ENCODE assay signal across 8 mouse cellular contexts in genomic region chr7:139580851-139581775, GRCm38 (mm10). TPM values are rescaled to one million over a fixed set of nuclear protein-coding genes. Genes with fewer than 3 reads are reported as not detected.
DNase-seq lines count a peak whose midpoint lies in the region; ATAC-seq lines count a peak whose summit lies in the region.

No protein-coding gene starts in this region.

- H3K4me3 ChIP-seq in heart, embryonic 12.5 days, result peak overlapping the region; percentile 46
- peak overlapping the region; percentile 33 to 42; a peak in 3 of 4 replicates for H3K4me3 ChIP-seq in heart, embryonic 14.5 days (ENCODE audit: control insufficient read depth in 1 of 2, insufficient read depth in 1 of 2, low read depth in 1 of 2, low read length in 2 of 2)
- peak overlapping the region; percentile 35 for H3K4me3 ChIP-seq in limb, embryonic 15.5 days

- 2% methylated on average over 78 of the region's 78 CpGs for WGBS in heart, embryonic 12.5 days
- WGBS in heart, embryonic 14.5 days, result 3% methylated on average over 78 of the region's 78 CpGs
- WGBS in limb, embryonic 15.5 days, result 2% methylated on average over 78 of the region's 78 CpGs

- 0 out of 2 replicates have a peak, but pooled peaks have one; percentile 9 for ATAC-seq in heart, embryonic 12.5 days (ENCODE audit: insufficient number of reproducible peaks, low FRiP score)
- ATAC-seq in heart, embryonic 14.5 days (ENCODE audit: insufficient number of reproducible peaks, insufficient read depth, low FRiP score, low read depth), result no peak
- ATAC-seq in limb, embryonic 15.5 days (ENCODE audit: insufficient number of reproducible peaks, low FRiP score, low TSS enrichment, low read depth), result no peak

- peak overlapping the region; percentile 77 for H3K4me2 ChIP-seq in heart, embryonic 12.5 days
- H3K4me2 ChIP-seq in heart, embryonic 14.5 days (ENCODE audit: low read length), result peak overlapping the region; percentile 70
- H3K4me2 ChIP-seq in limb, embryonic 15.5 days, result peak overlapping the region; percentile 62

- H3K4me1 ChIP-seq in heart, embryonic 12.5 days (replicated peaks), result peaks cover 37% of the 10 kb centered on the region
- peaks cover 11 to 38% of the 10 kb centered on the region in 2 experiments; a peak in 3 of 4 replicates for H3K4me1 ChIP-seq in heart, embryonic 14.5 days (ENCODE audit: control insufficient read depth in 2 of 2, insufficient read depth in 2 of 2, low read length in 2 of 2)
- peaks cover 42% of the 10 kb centered on the region for H3K4me1 ChIP-seq in limb, embryonic 15.5 days

- intact Hi-C loops in heart, postnatal 25 days (cut with DNase I), result loop anchor here (5.0 kb wide), 2 partner anchors 99 to 279 kb away; no protein-coding TSS in a partner anchor

- H3K36me3 ChIP-seq in heart, embryonic 12.5 days, result peaks cover 34% of the 10 kb centered on the region
- peaks cover 38% of the 10 kb centered on the region for H3K36me3 ChIP-seq in heart, embryonic 14.5 days (ENCODE audit: control insufficient read depth, insufficient read depth, low read length)
- peaks cover 27% of the 10 kb centered on the region for H3K36me3 ChIP-seq in limb, embryonic 15.5 days

- no peak for DNase-seq in heart, postnatal 25 days (ENCODE audit: low spot score)
- peak; percentile 34 for DNase-seq in brain, adult 2 months (ENCODE audit: low read depth, low spot score)
- DNase-seq in urinary bladder, postnatal 25 days (ENCODE audit: low spot score), result no peak
- no peak for DNase-seq in B cell, adult 2 months
- no peak for DNase-seq in Muller cell, postnatal 12 days (ENCODE audit: inconsistent ontology term)

- H3K9ac ChIP-seq in heart, embryonic 12.5 days, result no peak overlapping the region; the same call in 1 of the 2 replicates
- H3K9ac ChIP-seq in heart, embryonic 14.5 days (ENCODE audit: low read length), result 0 out of 2 replicates have a peak overlapping the region, but pooled peaks have one; percentile 2
- H3K9ac ChIP-seq in limb, embryonic 15.5 days, result no peak overlapping the region

- no peak overlapping the region for H3K27ac ChIP-seq in heart, embryonic 12.5 days (ENCODE audit: poor library complexity, severe bottlenecking)
- H3K27ac ChIP-seq in heart, embryonic 14.5 days (replicated peaks in 1 of 2; ENCODE audit: control insufficient read depth in 1 of 2, insufficient read depth in 1 of 2, low read depth in 2 of 2, low read length in 2 of 2), result no peak overlapping the region
- no peak overlapping the region for H3K27ac ChIP-seq in limb, embryonic 15.5 days

- H3K27me3 ChIP-seq in heart, embryonic 12.5 days (replicated peaks), result peaks cover 93% of the 10 kb centered on the region
- H3K27me3 ChIP-seq in heart, embryonic 14.5 days (ENCODE audit: control insufficient read depth, insufficient read depth, low read length), result peaks cover 87% of the 10 kb centered on the region
- peaks cover 90% of the 10 kb centered on the region for H3K27me3 ChIP-seq in limb, embryonic 15.5 days

- no peaks in the 10 kb centered on the region for H3K9me3 ChIP-seq in heart, embryonic 12.5 days (replicated peaks)
- no peaks in the 10 kb centered on the region for H3K9me3 ChIP-seq in heart, embryonic 14.5 days (ENCODE audit: control insufficient read depth, low read length)
- no peaks in the 10 kb centered on the region for H3K9me3 ChIP-seq in limb, embryonic 15.5 days

RNA-seq across cellular contexts. Expression of gene Nkx6-2, which starts 1.5 kb away (rescaled TPM):
- polyA plus RNA-seq in heart, embryonic 12.5 days (2016; fragmentation: Nextera tagmentation; extraction: Ambion mirVana), result not detected in 2 replicates
- under 1 TPM in 1 of 2 experiments, not detected in 1; 0.21 TPM for total RNA-seq in heart, postnatal 25 days (2021)
- 0.12 and 0.15 TPM in 2 replicates for polyA plus RNA-seq in heart, embryonic 14.5 days (2014; fragmentation: Nextera tagmentation; extraction: Ambion mirVana)
- polyA plus RNA-seq in limb, embryonic 15.5 days (2015; fragmentation: Nextera tagmentation; extraction: Ambion mirVana), result 0.12 TPM in 1 of 2 replicates, not detected in the other
